Mouse (Mus musculus): ENCODE results near the gene Mbtps2. TPM values are rescaled to one million over a fixed set of nuclear protein-coding genes. Genes with fewer than 3 reads are reported as not detected.
A peak's percentile ranks its signal among the peaks of the same experiment; 100 is the strongest.

Mbtps2 gene
- polyA plus RNA-seq, 1 experiment from 2014 or later = 14.2 TPM

GRCm38 (mm10) chrX:157563794-157564193, 34.7 kb downstream of the Mbtps2 start:
- no peaks in the 10 kb centered on the region for H3K36me3 ChIP-seq (ENCODE audit: insufficient read depth, low read length)
- no peak for ATAC-seq (replicated peaks; ENCODE audit: low FRiP score, low read depth)
- 84% methylated on average over 10 of the region's 10 CpGs for WGBS
- no peak overlapping the region for H3K4me3 ChIP-seq (replicated peaks; ENCODE audit: low read depth, low read length)
- H3K27me3 ChIP-seq (ENCODE audit: insufficient read depth, low read length) = no peaks in the 10 kb centered on the region
- H3K4me2 ChIP-seq (ENCODE audit: low read length) = no peak overlapping the region
- H3K9ac ChIP-seq (ENCODE audit: low read depth, low read length) = no peak overlapping the region
- TF ChIP-seq CTCF (IDR thresholded peaks at IDR 0.05; ENCODE audit: low read depth) = peak; percentile 40
- no peak overlapping the region for H3K27ac ChIP-seq
- H3K4me1 ChIP-seq (replicated peaks; ENCODE audit: insufficient read depth, low read length) = no peaks in the 10 kb centered on the region
- no peak for DNase-seq (ENCODE audit: low spot score)
- no peaks in the 10 kb centered on the region for H3K9me3 ChIP-seq (replicated peaks; ENCODE audit: low read length)

GRCm38 (mm10) chrX:157547082-157547481, 51.4 kb downstream of the Mbtps2 start:
- H3K27me3 ChIP-seq (ENCODE audit: insufficient read depth, low read length) = no peaks in the 10 kb centered on the region
- no peaks in the 10 kb centered on the region for H3K4me1 ChIP-seq (replicated peaks; ENCODE audit: insufficient read depth, low read length)
- DNase-seq (ENCODE audit: low spot score) = peak; percentile 3
- 35% methylated on average over 3 of the region's 3 CpGs for WGBS
- H3K36me3 ChIP-seq (ENCODE audit: insufficient read depth, low read length) = no peaks in the 10 kb centered on the region
- H3K9me3 ChIP-seq (replicated peaks; ENCODE audit: low read length) = no peaks in the 10 kb centered on the region
- no peak overlapping the region for H3K4me2 ChIP-seq (ENCODE audit: low read length)
- H3K4me3 ChIP-seq (replicated peaks; ENCODE audit: low read depth, low read length) = no peak overlapping the region
- peak; percentile 90 for ATAC-seq (replicated peaks; ENCODE audit: low FRiP score, low read depth)
- H3K27ac ChIP-seq = no peak overlapping the region
- no peak overlapping the region for H3K9ac ChIP-seq (ENCODE audit: low read depth, low read length)
- no peak for TF ChIP-seq CTCF (IDR thresholded peaks at IDR 0.05; ENCODE audit: low read depth)

- H3K4me1 ChIP-seq (replicated peaks; ENCODE audit: insufficient read depth, low read length) = no peaks in the 10 kb centered on the region
- H3K9me3 ChIP-seq (replicated peaks; ENCODE audit: low read length) = no peaks in the 10 kb centered on the region
- no peak overlapping the region for H3K9ac ChIP-seq (ENCODE audit: low read depth, low read length)
- no peaks in the 10 kb centered on the region for H3K27me3 ChIP-seq (ENCODE audit: insufficient read depth, low read length)
- no peak for DNase-seq (ENCODE audit: low spot score)
- no peak overlapping the region for H3K27ac ChIP-seq
- TF ChIP-seq CTCF (IDR thresholded peaks at IDR 0.05; ENCODE audit: low read depth) = no peak
- ATAC-seq (replicated peaks; ENCODE audit: low FRiP score, low read depth) = no peak
- 65% methylated on average over 5 of the region's 5 CpGs for WGBS
- no peaks in the 10 kb centered on the region for H3K36me3 ChIP-seq (ENCODE audit: insufficient read depth, low read length)
- no peak overlapping the region for H3K4me3 ChIP-seq (replicated peaks; ENCODE audit: low read depth, low read length)
- H3K4me2 ChIP-seq (ENCODE audit: low read length) = no peak overlapping the region
These were observed 92.1 kb downstream of the Mbtps2 start for GRCm38 (mm10) chrX:157506400-157506799.

- ATAC-seq (replicated peaks; ENCODE audit: low FRiP score, low read depth) (no peak), DNase-seq (ENCODE audit: low spot score) (no peak)
- WGBS = 68% methylated on average over 1 of the region's 1 CpGs
- no peak overlapping the region for H3K4me2 ChIP-seq (ENCODE audit: low read length)
- H3K27ac ChIP-seq = no peak overlapping the region
- TF ChIP-seq CTCF (IDR thresholded peaks at IDR 0.05; ENCODE audit: low read depth) = no peak
- H3K4me1 ChIP-seq (replicated peaks; ENCODE audit: insufficient read depth, low read length) = no peaks in the 10 kb centered on the region
- H3K9me3 ChIP-seq (replicated peaks; ENCODE audit: low read length) = no peaks in the 10 kb centered on the region
- H3K4me3 ChIP-seq (replicated peaks; ENCODE audit: low read depth, low read length) = no peak overlapping the region
- no peaks in the 10 kb centered on the region for H3K36me3 ChIP-seq (ENCODE audit: insufficient read depth, low read length)
- no peak overlapping the region for H3K9ac ChIP-seq (ENCODE audit: low read depth, low read length)
- no peaks in the 10 kb centered on the region for H3K27me3 ChIP-seq (ENCODE audit: insufficient read depth, low read length)
These were observed 94.0 kb downstream of the Mbtps2 start for GRCm38 (mm10) chrX:157504506-157504905.

- DNase-seq (ENCODE audit: low spot score) (no peak), ATAC-seq (replicated peaks; ENCODE audit: low FRiP score, low read depth) (no peak)
- H3K9me3 ChIP-seq (replicated peaks; ENCODE audit: low read length) = no peaks in the 10 kb centered on the region
- H3K9ac ChIP-seq (ENCODE audit: low read depth, low read length) = no peak overlapping the region
- no peaks in the 10 kb centered on the region for H3K4me1 ChIP-seq (replicated peaks; ENCODE audit: insufficient read depth, low read length)
- H3K36me3 ChIP-seq (ENCODE audit: insufficient read depth, low read length) = no peaks in the 10 kb centered on the region
- H3K27me3 ChIP-seq (ENCODE audit: insufficient read depth, low read length) = no peaks in the 10 kb centered on the region
- H3K27ac ChIP-seq = no peak overlapping the region
- no peak overlapping the region for H3K4me3 ChIP-seq (replicated peaks; ENCODE audit: low read depth, low read length)
- no peak for TF ChIP-seq CTCF (IDR thresholded peaks at IDR 0.05; ENCODE audit: low read depth)
- 72% methylated on average over 2 of the region's 2 CpGs for whole genome bisulfite sequencing
- no peak overlapping the region for H3K4me2 ChIP-seq (ENCODE audit: low read length)
These were observed 96.6 kb downstream of the Mbtps2 start for GRCm38 (mm10) chrX:157501871-157502270.

GRCm38 (mm10) chrX:157500004-157500403, 98.5 kb downstream of the Mbtps2 start:
- Histone ChIP-seq H3K27ac (no peak overlapping the region), H3K9me3 (replicated peaks; ENCODE audit: low read length) (no peaks in the 10 kb centered on the region), H3K27me3 (ENCODE audit: insufficient read depth, low read length) (no peaks in the 10 kb centered on the region), H3K4me3 (replicated peaks; ENCODE audit: low read depth, low read length) (no peak overlapping the region), H3K4me2 (ENCODE audit: low read length) (no peak overlapping the region), H3K4me1 (replicated peaks; ENCODE audit: insufficient read depth, low read length) (no peaks in the 10 kb centered on the region), H3K36me3 (ENCODE audit: insufficient read depth, low read length) (no peaks in the 10 kb centered on the region), H3K9ac (ENCODE audit: low read depth, low read length) (no peak overlapping the region)
- no peak for DNase-seq (ENCODE audit: low spot score)
- ATAC-seq (replicated peaks; ENCODE audit: low FRiP score, low read depth) = no peak
- TF ChIP-seq CTCF (IDR thresholded peaks at IDR 0.05; ENCODE audit: low read depth) = no peak
- 80% methylated on average over 8 of the region's 8 CpGs for WGBS

GRCm38 (mm10) chrX:157493159-157493558, 105.4 kb downstream of the Mbtps2 start:
- no peaks in the 10 kb centered on the region for H3K27me3 ChIP-seq (ENCODE audit: insufficient read depth, low read length)
- no peak overlapping the region for H3K4me3 ChIP-seq (replicated peaks; ENCODE audit: low read depth, low read length)
- ATAC-seq (replicated peaks; ENCODE audit: low FRiP score, low read depth) (no peak), DNase-seq (ENCODE audit: low spot score) (no peak)
- no peaks in the 10 kb centered on the region for H3K4me1 ChIP-seq (replicated peaks; ENCODE audit: insufficient read depth, low read length)
- H3K36me3 ChIP-seq (ENCODE audit: insufficient read depth, low read length) = no peaks in the 10 kb centered on the region
- WGBS = 89% methylated on average over 4 of the region's 4 CpGs
- H3K9me3 ChIP-seq (replicated peaks; ENCODE audit: low read length) = no peaks in the 10 kb centered on the region
- H3K9ac ChIP-seq (ENCODE audit: low read depth, low read length) = no peak overlapping the region
- H3K27ac ChIP-seq = no peak overlapping the region
- no peak overlapping the region for H3K4me2 ChIP-seq (ENCODE audit: low read length)
- no peak for TF ChIP-seq CTCF (IDR thresholded peaks at IDR 0.05; ENCODE audit: low read depth)

All from kidney, postnatal 0 days (tissue).